Mouse (Mus musculus) kidney, postnatal 14 days (tissue): ENCODE results near the gene Nsun4.

ENCODE experiments used
- DNase-seq: peaks from one replicate; pipeline ENCODE4 v3.0.0; 2022; ENCODE audit warnings: mixed read lengths

Gene Nsun4

DNA sequence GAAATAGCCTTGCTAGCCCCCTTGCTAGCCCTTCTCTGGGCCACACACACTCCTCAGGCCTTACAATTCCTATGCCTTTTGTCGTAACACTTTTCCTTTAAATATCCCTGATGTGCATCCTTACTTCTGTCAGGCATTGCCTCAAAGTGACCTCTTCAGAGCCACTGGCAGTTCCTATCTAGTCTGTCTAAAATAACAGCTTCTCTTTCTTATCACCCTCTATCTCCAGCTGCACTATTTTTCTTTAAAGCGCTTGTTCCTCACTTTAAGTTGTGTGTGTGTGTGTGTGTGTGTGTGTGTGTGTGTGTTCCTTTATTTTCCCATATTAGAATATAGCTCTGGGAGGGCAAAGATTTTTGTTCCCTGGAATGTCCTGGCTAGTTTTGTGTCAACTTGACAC lies 7.1 kb downstream of the Nsun4 start:
- DNase-seq, result no peak

DNA sequence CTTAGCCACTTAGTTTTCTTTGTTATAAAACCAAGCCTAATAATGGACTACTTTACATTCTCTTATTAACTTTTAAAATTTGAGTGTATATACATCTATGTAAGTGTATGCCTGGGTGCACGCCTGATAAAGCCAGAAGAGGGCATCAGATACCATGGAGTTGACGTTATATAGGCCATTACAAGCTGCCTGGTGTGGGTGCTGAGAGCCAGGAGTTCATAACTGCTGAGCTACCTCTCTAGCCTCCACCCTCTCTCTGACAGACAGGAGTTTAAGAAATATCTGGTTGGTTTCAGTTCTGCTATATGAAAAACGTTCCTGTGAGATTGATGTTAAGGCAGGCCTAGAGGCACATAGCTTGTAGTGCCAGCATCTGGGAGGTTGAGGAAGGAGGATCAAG lies 11.5 kb downstream of the Nsun4 start:
- no peak for DNase-seq

DNA sequence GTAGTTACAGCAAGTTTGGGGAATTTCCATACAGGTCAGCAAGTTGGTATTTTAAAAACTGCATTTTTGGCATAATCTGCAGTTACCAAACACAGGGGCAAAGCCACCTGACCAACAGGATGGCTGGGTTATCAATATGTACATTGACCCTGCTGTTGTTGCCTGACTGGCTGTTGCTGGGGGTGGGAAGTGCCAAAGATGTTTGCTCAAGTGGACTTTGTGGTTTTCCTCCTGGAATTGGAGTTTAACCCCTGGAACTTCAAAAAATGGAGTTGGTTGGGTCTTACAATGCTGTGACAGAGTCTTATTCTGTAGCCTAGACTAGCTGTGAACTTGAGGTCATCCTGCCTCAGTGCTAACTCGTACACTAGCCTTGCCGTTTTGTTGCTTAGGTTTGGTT lies 13.2 kb downstream of the Nsun4 start:
- DNase-seq, result no peak

DNA sequence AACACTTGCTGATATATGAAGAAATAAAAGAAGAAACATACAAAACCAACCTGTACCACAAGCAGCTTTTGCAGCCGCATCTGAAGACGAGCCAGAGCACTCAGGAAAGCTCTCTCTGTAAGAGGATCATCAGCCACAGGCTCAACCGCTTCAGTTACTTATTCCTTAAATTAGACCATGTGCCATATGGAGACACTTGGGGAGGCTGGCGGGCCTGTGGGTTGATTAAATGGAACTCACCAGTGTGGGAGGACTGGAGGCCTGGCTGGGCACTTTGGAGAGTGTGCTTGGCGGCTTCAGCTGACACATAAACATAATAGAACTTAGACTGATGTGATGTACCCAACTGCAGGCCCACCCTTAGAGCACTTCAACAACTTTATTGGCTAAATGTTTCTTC lies 20.3 kb downstream of the Nsun4 start:
- DNase-seq, result no peak

DNA sequence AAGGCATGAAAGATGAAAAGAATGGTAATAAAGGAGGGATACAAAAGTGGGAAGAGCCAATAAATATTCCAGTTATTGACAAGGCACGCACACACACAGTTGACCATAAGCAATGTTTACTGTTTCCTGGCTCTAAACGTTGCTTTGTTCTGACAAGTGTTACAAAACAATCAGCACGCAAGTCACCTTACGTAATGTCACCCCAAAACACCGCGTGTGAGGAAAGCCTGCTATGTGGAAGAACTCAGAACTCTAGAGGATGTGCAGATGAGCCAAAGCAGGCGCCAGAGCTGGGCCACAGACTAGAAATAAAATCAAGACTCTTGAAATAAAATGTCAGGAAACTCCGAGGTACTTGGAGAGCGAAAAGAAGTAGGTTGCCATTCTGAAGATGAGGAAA lies 20.8 kb downstream of the Nsun4 start:
- no peak for DNase-seq

DNA sequence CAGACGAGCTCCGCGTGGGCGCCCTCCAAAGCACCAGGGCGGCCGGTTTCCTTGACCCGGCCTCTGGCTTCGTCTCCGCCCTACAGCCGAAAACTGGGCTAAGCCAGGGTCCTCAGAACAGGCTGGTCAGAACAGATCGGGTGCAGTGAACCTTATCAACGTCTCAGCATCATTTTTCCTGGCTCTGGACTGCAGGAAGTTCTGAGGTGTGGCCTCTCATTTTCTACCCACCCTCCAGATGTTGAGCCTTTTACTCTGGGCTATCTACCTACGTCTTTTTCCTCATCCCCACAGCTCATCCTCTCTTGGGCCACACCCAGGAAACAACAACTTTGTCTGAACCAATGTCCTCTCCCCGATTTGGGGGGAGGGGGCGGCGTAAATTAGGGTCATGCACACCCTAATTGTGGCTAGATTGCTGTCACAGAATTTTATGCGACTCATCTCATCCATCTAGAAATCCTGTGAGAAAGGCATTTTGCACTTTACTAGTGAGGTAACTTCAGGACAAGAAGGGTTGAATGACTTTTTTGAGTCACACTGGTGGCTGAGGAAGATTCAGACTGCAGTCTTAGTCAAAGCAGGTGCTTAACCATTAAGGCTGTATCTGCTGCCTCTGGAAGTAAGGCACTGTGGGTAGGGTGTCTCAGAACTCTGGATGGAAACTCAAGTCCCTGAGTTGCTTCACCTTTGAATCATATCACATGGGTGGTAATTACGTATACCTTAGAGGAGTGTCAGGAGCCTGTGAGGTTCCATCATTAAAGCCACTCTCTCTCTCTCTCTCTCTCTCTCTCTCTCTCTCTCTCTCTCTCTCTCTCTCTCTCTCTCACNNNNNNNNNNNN lies 35.6 kb downstream of the Nsun4 start, which contains the start of gene Faah:
Gene Faah, minus strand, starts transcription at position 25 of the 845 bp plus-strand sequence.
- DNase-seq, result no peak

DNA sequence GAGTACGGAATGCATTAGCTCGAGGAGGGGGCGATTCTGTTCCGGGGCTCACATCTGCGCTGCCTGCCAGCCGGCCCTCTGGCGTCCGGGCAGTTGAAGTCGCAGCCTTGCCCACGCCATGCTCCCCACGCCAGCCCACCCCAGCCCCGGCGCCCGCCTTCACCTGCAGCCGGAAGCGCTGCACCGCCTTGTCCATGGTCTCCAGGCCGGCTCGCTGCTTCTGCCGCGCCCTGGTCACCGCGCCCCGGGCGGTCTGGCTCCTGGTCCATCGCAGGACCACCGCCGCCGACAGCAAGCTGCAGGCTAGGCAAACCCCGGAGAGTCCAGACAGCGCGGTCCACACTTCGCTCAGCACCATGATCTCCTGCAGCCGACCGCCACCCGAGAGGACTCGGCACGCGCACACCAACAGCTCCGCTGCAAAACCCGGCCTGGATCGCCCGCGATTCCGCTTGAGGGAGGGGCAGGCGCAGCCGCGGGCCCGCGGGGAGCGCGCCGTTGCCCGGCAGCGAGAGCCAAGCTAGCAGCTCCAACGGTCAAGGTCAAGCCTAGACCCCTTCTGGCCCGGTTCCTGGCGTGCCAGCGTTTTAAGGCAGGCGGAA lies 36.3 kb downstream of the Nsun4 start:
- DNase-seq, result peak; percentile 91

DNA sequence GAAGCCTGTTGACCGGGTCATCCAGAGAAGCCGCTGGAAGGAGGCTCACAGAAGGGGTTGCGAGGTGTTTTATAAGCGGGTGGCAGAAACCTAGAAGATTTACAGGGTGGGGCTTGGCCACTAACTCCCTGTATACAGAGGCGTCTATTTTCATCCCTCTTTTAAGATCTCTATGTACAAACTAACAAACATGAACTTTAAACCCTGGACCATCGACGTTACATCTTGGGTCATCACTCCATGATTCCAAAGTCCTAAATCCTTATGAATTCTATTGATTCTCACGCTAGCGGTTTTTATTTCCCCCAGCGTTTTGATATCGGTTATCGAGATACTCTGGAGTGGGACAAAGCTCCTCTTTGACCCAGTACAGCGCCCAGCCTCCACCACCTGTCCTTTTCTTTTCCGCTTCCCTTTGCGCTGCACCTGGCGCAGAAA lies 36.8 kb downstream of the Nsun4 start:
- no peak for DNase-seq

DNA sequence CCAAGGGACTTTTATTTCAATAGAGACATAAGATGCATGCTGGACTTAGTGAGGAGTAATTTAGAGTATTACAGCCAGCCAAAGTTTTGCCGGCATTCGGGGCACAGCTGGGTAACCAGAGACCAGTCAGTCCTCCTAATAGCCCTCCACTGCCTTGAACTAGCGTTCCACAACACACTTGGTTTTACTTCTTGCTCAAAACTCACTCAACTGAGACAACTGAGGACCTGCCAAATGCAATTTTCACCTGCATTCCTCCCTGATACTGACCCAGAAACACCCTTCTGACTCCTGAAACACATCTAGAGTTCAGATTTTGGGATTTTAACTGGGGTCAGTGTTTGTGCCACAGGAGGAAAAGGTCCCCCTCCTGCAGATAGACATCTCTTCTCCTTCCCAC lies 37.3 kb downstream of the Nsun4 start:
- DNase-seq, result peak; percentile 48

DNA sequence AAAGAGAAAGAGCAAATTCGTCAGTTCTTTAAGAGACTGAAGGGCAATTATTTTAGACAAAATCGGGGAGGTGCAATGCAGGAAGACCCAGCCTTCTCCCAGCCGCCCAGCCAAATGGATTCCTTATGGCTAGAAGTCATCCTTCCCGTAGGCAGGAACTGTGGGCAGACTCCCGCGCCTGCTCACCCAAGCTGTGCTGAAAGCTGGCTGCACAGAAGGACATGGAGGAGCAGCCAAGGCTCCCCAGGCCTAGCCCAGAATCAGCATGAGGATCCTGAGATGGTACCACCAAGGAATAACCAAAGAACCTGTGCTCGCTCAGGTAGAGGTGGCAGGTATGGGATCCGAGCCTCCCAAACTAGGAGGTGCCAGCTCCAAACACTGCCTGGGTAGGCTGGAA lies 37.7 kb downstream of the Nsun4 start:
- DNase-seq, result no peak

DNA sequence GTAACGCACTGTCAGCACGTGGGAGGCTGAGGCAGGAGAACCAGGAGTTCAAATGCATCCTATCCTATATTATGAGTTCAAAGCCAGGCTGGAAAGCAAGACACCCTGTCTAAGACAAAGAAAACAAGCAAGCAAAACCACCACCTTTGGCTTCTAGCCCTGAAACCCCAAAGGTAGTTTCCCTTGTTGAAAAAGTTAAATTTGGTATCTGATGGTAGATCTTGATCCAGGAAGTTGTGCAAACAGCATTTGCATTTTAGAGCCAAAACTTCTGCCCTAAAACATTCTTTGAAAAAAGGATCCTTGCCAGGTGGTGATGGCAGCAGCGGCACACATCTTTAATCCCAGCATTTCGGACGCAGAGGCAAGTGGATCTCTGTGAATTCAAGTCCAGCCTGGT lies 38.2 kb downstream of the Nsun4 start:
- DNase-seq, result no peak

DNA sequence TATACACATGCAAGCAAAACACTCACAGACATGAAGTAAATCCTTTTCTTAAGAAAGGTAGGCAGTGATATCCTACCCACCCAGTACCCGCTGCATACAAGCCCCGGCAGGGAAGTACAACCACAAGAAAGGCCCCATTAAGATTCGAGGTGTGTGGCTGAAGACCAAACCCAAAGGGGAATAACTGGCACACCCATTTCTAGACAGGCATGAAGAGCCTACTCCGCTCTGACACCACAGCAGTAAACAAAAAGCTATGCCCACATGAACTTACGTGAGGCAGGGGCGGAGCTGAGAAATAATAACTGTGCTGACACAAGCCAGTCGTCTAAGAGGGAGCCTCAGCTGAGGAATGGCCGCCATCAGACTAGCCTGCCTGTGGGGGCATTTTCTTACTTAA lies 43.5 kb downstream of the Nsun4 start:
- DNase-seq, result no peak

DNA sequence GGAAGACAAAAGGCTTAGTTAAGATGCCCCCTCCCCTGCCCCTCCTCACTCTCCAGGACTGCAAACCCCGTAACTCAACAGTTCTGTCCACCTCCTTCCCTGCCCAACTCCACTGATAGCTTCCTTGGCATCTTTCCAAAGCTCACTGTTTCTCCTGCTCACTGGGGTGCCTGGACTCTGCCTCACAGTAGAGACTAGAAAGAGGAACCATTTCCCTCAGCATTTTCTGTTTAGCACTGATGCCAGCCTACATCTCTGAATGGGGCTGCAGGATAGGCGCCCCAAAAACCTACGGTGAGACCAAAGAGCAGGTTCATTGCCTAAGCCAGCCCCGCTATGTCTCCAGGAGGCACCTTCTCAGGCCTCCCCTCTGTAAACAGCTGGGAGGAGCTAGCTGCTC lies 52.5 kb downstream of the Nsun4 start:
- no peak for DNase-seq

DNA sequence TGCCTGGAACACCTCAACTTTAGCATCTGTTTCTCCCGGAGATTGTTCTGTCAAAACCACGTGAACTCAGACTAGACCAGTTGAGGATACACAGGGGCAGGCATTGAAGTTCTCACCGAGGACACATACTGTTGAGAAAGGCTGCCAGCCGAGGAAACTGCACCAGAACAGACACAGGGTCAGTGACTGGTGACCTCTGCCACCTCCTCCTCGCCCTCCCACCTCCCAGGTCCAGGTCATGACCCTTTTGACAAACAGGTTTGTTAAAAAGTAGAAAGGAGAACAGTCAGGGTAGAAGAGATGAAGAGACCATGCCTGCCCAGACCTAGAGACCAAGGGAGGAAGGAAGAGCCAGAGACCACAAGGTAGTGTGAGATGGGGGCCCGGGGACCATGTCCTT lies 53.0 kb downstream of the Nsun4 start:
- no peak for DNase-seq

DNA sequence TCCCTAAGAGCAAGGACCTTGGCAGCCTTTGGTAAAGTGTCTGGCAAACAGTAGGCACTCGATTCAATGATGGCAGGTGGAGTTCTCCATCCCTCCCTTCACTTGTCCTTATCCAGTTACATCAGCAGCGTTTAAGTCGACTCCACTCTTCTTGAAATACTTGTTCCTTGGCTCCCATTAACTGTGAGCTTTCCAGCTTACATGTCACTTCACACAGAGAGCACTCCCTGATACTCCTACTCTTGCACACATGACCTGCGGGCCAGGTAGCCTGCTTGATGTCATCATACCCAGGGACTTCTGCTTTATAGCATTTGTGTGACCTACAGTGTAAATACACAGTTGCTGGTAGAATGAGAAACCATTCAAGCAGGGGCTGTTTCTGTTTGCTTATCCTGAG lies 56.9 kb downstream of the Nsun4 start:
- DNase-seq, result no peak

DNA sequence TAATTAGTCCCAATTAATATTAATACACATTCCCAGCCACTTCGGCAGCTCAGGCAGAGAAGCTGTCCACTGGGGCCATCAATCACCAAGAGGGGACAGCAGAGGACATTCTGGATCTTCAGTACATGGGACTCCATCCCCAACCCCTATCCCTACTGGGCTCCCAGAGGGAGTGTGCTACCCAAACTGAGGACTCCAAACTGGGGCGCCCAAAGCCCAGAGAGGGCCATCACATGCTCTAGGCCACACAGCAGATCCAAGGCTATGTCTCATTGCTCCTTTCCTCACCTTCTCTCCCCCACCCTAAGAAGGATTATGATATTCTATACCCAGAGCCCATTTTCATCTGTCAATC lies 58.3 kb downstream of the Nsun4 start:
- no peak for DNase-seq

DNA sequence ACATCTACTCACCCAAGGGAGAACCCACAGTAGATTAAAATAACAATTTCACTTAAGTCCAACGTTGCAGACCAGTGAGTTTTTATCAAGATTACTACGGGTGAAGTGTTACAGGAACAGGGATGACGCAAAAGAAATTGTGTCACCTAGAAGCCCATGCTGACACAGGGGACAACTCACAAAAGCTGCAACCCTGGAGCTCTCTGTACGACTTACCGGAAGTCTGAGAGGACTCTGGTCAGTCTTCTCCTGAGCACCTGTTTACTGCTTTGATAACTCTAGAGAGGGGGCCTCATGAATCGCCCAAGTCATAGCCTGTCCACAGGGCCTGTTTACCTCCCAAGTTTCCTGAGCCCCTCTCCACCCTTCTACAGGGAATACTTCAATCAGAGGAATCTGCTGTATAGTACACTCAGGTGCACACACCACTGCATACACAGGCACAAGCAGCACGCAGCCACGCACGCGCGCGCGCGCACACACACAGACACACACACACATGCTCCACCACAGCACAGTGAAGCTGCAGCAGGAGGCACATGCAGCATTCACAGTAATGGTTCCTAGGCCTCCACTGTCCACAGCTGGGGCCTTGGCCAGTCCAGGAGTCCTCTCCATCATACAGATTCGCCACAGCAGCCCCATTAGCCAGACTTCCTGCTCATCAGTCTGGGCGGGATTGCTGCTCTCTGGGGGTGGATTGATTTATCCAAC lies 58.9 kb downstream of the Nsun4 start:
- DNase-seq, result no peak

DNA sequence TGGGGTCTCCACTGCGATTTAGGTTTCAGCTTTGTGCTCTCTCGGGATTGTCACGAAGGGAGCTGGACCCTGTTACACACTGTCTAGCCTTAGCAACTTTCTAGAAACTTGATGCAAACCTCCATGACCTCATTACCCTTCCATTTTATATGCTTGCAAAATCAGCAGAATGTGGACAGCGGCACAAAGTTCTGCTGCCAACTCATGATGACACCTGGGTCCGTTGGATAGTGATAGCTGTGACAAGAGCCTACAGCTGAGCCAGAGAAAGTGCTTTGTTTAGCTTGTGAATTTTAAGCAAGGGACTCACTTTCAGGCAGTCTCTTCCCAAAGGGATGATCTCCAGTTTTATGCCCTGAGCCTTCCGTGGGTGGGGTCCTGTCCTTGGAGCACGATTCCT lies 64.3 kb downstream of the Nsun4 start:
- DNase-seq, result no peak

DNA sequence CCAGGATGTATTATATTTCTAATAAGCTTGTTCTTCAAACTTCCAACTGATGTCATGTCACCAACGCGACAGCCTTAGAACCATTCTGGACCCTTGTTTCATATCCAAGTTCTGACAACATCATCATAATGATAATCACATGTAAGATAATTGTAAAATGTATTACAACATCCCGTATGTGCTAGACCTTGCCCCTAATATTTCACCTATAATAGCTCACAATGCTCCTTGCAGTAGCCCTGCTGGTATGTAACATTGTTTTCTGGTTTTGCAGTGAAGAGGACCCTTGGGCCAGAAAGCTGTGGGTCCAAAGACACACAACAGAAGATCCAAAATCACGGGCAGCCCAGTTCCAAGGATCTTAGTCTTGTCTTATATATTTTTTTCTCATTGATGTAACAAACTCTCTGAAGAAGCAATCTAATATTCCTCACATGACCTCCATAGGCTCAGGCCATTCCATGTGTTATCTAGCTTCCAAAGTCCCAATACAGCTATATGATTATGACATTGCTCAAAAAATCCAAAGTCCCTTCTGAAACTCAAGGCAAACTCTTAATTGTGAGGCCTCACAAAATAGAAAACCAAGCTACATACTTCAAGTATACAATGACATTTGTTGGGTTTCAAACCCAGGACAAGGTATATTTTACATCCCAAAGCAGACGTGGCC lies 65.7 kb downstream of the Nsun4 start:
- no peak for DNase-seq

DNA sequence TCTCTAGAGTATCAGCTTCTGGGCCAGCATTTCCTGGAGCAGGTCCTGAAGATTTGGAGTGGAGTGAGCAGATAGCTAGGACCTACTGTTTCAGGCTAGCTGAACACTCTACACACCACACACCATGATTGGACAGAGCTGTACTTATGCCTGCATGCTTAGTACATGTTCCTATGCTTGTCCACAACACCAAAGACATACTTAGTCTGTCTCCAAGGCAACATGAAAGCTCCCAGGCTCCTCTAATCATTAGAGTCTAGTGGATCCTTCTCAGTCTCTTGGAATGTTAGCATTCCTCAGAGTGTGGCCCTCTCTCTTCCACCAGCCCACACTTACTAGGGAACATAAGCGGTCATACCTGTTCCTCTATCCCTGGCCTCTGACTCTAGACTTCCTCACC lies 66.2 kb downstream of the Nsun4 start:
- no peak for DNase-seq

DNA sequence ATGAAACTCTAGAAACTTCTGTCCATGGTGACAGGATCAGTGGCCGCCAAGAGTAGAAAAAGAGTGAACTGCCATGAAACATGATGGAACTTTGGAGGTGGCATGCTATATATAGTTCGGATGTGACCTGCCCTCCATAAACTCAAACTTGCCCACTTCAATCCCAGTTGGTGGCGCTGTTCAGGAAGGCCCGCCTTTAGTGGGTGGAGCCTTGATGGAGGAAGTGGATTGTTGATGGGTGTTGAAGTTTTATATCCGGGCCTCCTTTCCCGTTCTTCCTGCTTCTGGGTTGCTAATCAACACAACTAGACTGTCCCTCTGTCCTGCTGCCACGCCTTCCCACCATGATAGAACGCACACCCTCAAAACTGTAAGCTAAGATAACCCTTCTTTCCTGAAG lies 68.7 kb downstream of the Nsun4 start:
- DNase-seq, result peak; percentile 8

DNA sequence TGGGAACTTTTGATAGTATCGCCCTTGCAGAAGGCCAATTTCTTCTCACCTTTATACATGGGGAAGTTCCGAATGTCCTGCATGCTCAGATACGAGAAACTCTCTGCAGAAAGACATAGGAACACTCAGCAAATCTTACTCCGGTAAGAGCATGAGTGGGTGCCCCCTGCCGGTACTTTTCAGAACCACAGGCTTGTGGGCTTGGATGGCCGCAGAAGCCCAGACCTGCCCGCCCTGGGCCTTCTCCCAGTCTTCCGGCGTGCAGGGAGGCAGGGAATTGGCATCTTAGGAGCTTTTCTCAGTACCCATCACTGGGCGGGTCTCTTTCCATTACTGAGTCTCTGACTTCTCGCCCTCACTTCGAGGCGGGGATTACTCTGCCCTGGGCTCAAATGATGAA lies 69.6 kb downstream of the Nsun4 start:
- DNase-seq, result peak; percentile 87
